Mouse (Mus musculus): ENCODE measurements around the gene Lhx6.

GRCm38 (mm10) chr2:36093301-36093700 is 11.9 kb downstream of the Lhx6 start:
- TF ChIP-seq CTCF (IDR thresholded peaks at IDR 0.05; ENCODE audit: low read depth) (no peak), EP300 (IDR thresholded peaks at IDR 0.05; ENCODE audit: low read depth) (no peak)

Data from heart, postnatal 0 days (tissue).